Mouse (Mus musculus) heart, embryonic 10.5 days (tissue): ENCODE data around the gene Fus. TPM values are rescaled to one million over a fixed set of nuclear protein-coding genes. Genes with fewer than 3 reads are reported as not detected.
"Not testable (repeated sequence)": the region's sequence is repeated elsewhere in the genome, so short reads cannot be mapped to it uniquely, and the experiment has no call there.

ENCODE experiments used
- DNase-seq: peaks from one replicate; pipeline ENCODE4 v3.0.0-alpha.2; 2017; ENCODE audit warnings: low spot score
- H3K27ac ChIP-seq: fragments of 300-500 bp; sonication (generic); 2 replicates; pipeline ENCODE4 v1.5.1; 2016; ENCODE audit warnings: mild to moderate bottlenecking
- H3K27me3 ChIP-seq: fragments of 300-500 bp; sonication (generic); 2 replicates; pipeline ENCODE4 v1.6.1; 2016; ENCODE audit warnings: mild to moderate bottlenecking; ENCODE audit not compliant: poor library complexity, insufficient read depth, severe bottlenecking
- H3K36me3 ChIP-seq: fragments of 300-500 bp; sonication (generic); 2 replicates; pipeline ENCODE4 v1.6.1; 2016; ENCODE audit warnings: mild to moderate bottlenecking, moderate library complexity
- H3K4me1 ChIP-seq: fragments of 300-500 bp; sonication (generic); 2 replicates; pipeline ENCODE4 v1.6.1; 2016; ENCODE audit warnings: mild to moderate bottlenecking
- H3K4me3 ChIP-seq: fragments of 300-500 bp; sonication (generic); 2 replicates; pipeline ENCODE4 v1.5.1; 2016; ENCODE audit warnings: mild to moderate bottlenecking, moderate library complexity
- H3K9me3 ChIP-seq: fragments of 300-500 bp; sonication (generic); 2 replicates; pipeline ENCODE4 v1.6.1; 2016; ENCODE audit warnings: mild to moderate bottlenecking, moderate library complexity
- WGBS: fragments of 180-500 bp; shearing (Covaris S2); methylation state at CpG from one replicate; pipeline ENCODE4 v1.1.7; 2016; 5-methylcytosine and 5-hydroxymethylcytosine counted together
- polyA plus RNA-seq: library from polyadenylated mRNA; unstranded; fragments of >200 nt; fragmentation: Nextera tagmentation; extraction: Ambion mirVana; gene quantifications from 2 replicates; pipeline ENCODE4 v1.2.1, GENCODE M21; 2016

Fus gene
- polyA plus RNA-seq, 1 experiment from 2014 or later: 362 TPM

- H3K27me3 ChIP-seq: peaks cover 32% of the 10 kb centered on the region
- WGBS: 82% methylated on average over 6 of the region's 6 CpGs
- H3K9me3 ChIP-seq: no peaks in the 10 kb centered on the region
- H3K36me3 ChIP-seq: no peaks in the 10 kb centered on the region
- no peak for DNase-seq
- peaks cover 28% of the 10 kb centered on the region for H3K4me1 ChIP-seq
- H3K27ac ChIP-seq: peak overlapping the region; percentile 60; the same call in 1 of the 2 replicates
- no peak overlapping the region for H3K4me3 ChIP-seq
Measured at GRCm38 (mm10) chr7:128003098-128003497, 35.8 kb downstream of the Fus start.

GRCm38 (mm10) chr7:128003688-128004087 is 36.4 kb downstream of the Fus start, which contains the start of gene Trim72:
Gene Trim72 (plus strand): TSS chr7:128003949.
- Histone ChIP-seq H3K9me3 (no peaks in the 10 kb centered on the region), H3K27ac (peak within 1 kb of the TSS; percentile 60), H3K27me3 (peaks cover 37% of the 10 kb centered on the region), H3K4me3 (peak within 1 kb of the TSS; percentile 46), H3K4me1 (peaks cover 28% of the 10 kb centered on the region), H3K36me3 (no peaks in the 10 kb centered on the region)
- 61% methylated on average over 2 of the region's 2 CpGs for WGBS
- no peak for DNase-seq

GRCm38 (mm10) chr7:128004150-128004486 is 36.9 kb downstream of the Fus start:
- Histone ChIP-seq H3K4me3 (peak overlapping the region; percentile 46), H3K27me3 (peaks cover 41% of the 10 kb centered on the region), H3K4me1 (peaks cover 25% of the 10 kb centered on the region), H3K36me3 (no peaks in the 10 kb centered on the region), H3K27ac (peak overlapping the region; percentile 60), H3K9me3 (no peaks in the 10 kb centered on the region)
- no peak for DNase-seq
- 39% methylated on average over 5 of the region's 5 CpGs for whole genome bisulfite sequencing

GRCm38 (mm10) chr7:128004487-128005362 is 37.5 kb downstream of the Fus start:
- Histone ChIP-seq H3K27ac (peak overlapping the region; percentile 60), H3K27me3 (peaks cover 47% of the 10 kb centered on the region), H3K4me3 (peak overlapping the region; percentile 46), H3K4me1 (peaks cover 30% of the 10 kb centered on the region), H3K9me3 (no peaks in the 10 kb centered on the region), H3K36me3 (no peaks in the 10 kb centered on the region)
- 23% methylated on average over 35 of the region's 35 CpGs for WGBS
- DNase-seq: no peak

GRCm38 (mm10) chr7:128006193-128006592 is 38.9 kb downstream of the Fus start:
- Histone ChIP-seq H3K36me3 (no peaks in the 10 kb centered on the region), H3K9me3 (no peaks in the 10 kb centered on the region), H3K4me3 (no peak overlapping the region), H3K27ac (no peak overlapping the region), H3K4me1 (peaks cover 36% of the 10 kb centered on the region), H3K27me3 (peaks cover 58% of the 10 kb centered on the region)
- no peak for DNase-seq
- WGBS: 70% methylated on average over 7 of the region's 7 CpGs

- 24% methylated on average over 40 of the region's 40 CpGs for WGBS
- H3K27me3 ChIP-seq: peaks cover 52% of the 10 kb centered on the region
- H3K9me3 ChIP-seq: no peaks in the 10 kb centered on the region
- peak overlapping the region; percentile 31; the same call in 1 of the 2 replicates for H3K27ac ChIP-seq
- peak; percentile 80 for DNase-seq
- peaks cover 15% of the 10 kb centered on the region for H3K4me1 ChIP-seq
- H3K36me3 ChIP-seq: no peaks in the 10 kb centered on the region
- H3K4me3 ChIP-seq: peak overlapping the region; percentile 39; the same call in 1 of the 2 replicates
Measured at GRCm38 (mm10) chr7:128009715-128010340, 42.6 kb downstream of the Fus start.

- H3K27ac ChIP-seq: no peak overlapping the region
- no peaks in the 10 kb centered on the region for H3K9me3 ChIP-seq
- 71% methylated on average over 13 of the region's 13 CpGs for WGBS
- DNase-seq: no peak
- no peak overlapping the region for H3K4me3 ChIP-seq
- peaks cover 39% of the 10 kb centered on the region for H3K27me3 ChIP-seq
- peaks cover 11% of the 10 kb centered on the region for H3K4me1 ChIP-seq
- H3K36me3 ChIP-seq: no peaks in the 10 kb centered on the region
Measured at GRCm38 (mm10) chr7:128012136-128012780, 45.0 kb downstream of the Fus start.

GRCm38 (mm10) chr7:128013116-128013515 is 45.9 kb downstream of the Fus start:
- H3K27ac ChIP-seq: no peak overlapping the region
- DNase-seq: no peak
- H3K27me3 ChIP-seq: peaks cover 33% of the 10 kb centered on the region
- 86% methylated on average over 13 of the region's 13 CpGs for WGBS
- peaks cover 11% of the 10 kb centered on the region for H3K4me1 ChIP-seq
- H3K36me3 ChIP-seq: no peaks in the 10 kb centered on the region
- H3K9me3 ChIP-seq: no peaks in the 10 kb centered on the region
- H3K4me3 ChIP-seq: no peak overlapping the region

- WGBS: 71% methylated on average over 5 of the region's 5 CpGs
- not testable (repeated sequence) for H3K36me3 ChIP-seq, H3K9me3 ChIP-seq, DNase-seq, H3K4me1 ChIP-seq, H3K27me3 ChIP-seq, H3K27ac ChIP-seq, H3K4me3 ChIP-seq
Measured at GRCm38 (mm10) chr7:128016134-128016533, 48.9 kb downstream of the Fus start.

GRCm38 (mm10) chr7:128016650-128017049 is 49.4 kb downstream of the Fus start:
- no peak overlapping the region for H3K27ac ChIP-seq
- no peaks in the 10 kb centered on the region for H3K4me1 ChIP-seq
- H3K27me3 ChIP-seq: peaks cover 8% of the 10 kb centered on the region; the same call in 1 of the 2 replicates
- no peak for DNase-seq
- H3K4me3 ChIP-seq: no peak overlapping the region
- no peaks in the 10 kb centered on the region for H3K36me3 ChIP-seq
- no peaks in the 10 kb centered on the region for H3K9me3 ChIP-seq
- 89% methylated on average over 6 of the region's 6 CpGs for WGBS

- no peak overlapping the region for H3K27ac ChIP-seq
- no peaks in the 10 kb centered on the region for H3K4me1 ChIP-seq
- no peak overlapping the region for H3K4me3 ChIP-seq
- WGBS: 85% methylated on average over 3 of the region's 3 CpGs
- no peak for DNase-seq
- H3K9me3 ChIP-seq: no peaks in the 10 kb centered on the region
- H3K36me3 ChIP-seq: no peaks in the 10 kb centered on the region
- no peaks in the 10 kb centered on the region for H3K27me3 ChIP-seq
Measured at GRCm38 (mm10) chr7:128018275-128018674, 51.0 kb downstream of the Fus start.

- 55% methylated on average over 2 of the region's 2 CpGs for WGBS
- no peaks in the 10 kb centered on the region for H3K9me3 ChIP-seq
- H3K4me1 ChIP-seq: no peaks in the 10 kb centered on the region
- no peaks in the 10 kb centered on the region for H3K36me3 ChIP-seq
- H3K27ac ChIP-seq: no peak overlapping the region
- DNase-seq: no peak
- H3K4me3 ChIP-seq: no peak overlapping the region
- no peaks in the 10 kb centered on the region for H3K27me3 ChIP-seq
Measured at GRCm38 (mm10) chr7:128019187-128019586, 51.9 kb downstream of the Fus start.

- 57% methylated on average over 8 of the region's 8 CpGs for WGBS
- Histone ChIP-seq H3K27me3 (no peaks in the 10 kb centered on the region), H3K36me3 (no peaks in the 10 kb centered on the region)
Measured at GRCm38 (mm10) chr7:128022974-128023373, 55.7 kb downstream of the Fus start.

More at GRCm38 (mm10) chr7:128022974-128023373, 55.7 kb downstream of the Fus start:
- Histone ChIP-seq H3K9me3 (no peaks in the 10 kb centered on the region), H3K4me1 (no peaks in the 10 kb centered on the region), H3K27ac (no peak overlapping the region), H3K4me3 (no peak overlapping the region)
- DNase-seq: no peak
